Mouse (Mus musculus): ENCODE data around the gene Gm45062.

DNA sequence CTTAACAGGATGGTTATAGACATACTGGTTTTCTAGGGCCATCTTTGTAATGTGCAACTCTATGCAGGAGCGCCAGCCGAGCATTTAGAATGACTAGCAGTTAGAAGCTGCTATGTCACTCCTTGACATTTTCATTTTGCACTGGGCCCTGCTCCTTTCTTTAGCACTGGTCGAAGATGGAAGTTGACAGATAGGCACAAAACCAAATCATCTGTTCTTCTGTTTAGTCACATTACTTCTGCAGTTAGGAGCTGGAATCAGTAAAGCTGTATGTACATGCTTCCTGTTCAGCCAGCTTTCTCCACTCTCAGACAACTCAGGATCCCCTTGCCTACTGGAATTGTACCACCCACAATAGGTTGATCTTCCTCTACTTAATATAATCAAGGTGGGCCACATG is 48.6 kb upstream of the Gm45062 start:
- TF ChIP-seq TAL1 (IDR thresholded peaks at IDR 0.05; ENCODE audit: low read length) (no peak), GATA1 (IDR thresholded peaks at IDR 0.05; ENCODE audit: low read length) (no peak)

Measured in erythroblast, embryonic 14.5 days (primary cell).